Mouse (Mus musculus): ENCODE data around the gene Rnf26. TPM values are rescaled to one million over a fixed set of nuclear protein-coding genes. Genes with fewer than 3 reads are reported as not detected.
A peak's percentile ranks its signal among the peaks of the same experiment; 100 is the strongest.

The Rnf26 gene
- polyA plus RNA-seq, 1 experiment = 28.8 TPM

DNA sequence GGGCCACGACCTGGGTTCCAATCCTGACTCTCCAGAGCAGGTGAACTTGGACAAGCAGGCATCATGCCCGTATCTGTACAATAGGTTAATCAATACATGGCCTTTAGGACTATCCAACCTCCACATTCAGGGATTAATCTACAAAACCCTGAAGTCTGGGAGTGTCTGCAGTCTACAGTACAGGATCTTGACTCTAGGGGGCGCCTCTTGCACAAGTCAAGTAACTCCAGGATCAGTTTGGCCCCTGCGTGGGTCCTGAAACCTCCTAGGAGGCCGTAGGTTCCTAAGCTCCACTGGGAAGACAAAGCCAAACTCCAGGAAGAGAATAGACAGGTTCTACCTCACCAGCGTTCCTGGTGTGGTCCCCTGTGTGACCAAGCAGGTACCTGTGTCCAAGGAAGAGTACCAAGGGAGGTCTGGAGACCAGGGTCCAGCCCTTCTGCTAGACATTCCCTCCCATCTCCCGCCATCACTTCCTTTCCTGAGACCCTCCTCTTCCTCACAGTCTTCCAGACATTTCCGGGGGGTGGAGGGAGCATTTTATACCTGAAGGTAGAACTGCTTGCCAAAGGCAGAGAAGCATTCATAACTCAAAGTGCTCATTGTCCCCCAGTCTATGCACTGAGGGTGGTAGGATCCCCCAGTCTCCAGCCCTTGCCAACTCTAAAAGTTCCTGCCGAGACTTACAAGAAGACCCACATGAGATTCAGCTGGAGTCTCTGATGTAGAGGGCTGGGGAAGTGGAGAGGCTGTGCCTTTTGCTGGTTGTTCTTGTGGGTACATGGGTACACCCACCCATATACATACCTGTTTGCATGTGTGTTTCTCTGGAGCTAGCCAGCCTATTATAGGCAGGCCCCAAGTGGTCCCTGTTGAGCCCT lies 38.7 kb downstream of the Rnf26 start:
- Histone ChIP-seq H3K36me3 (ENCODE audit: control insufficient read depth, insufficient read depth, low read length) (no peaks in the 10 kb centered on the region), H3K4me1 (ENCODE audit: control insufficient read depth, insufficient read depth, low read length) (peaks cover 33% of the 10 kb centered on the region), H3K4me3 (ENCODE audit: insufficient read depth, low read depth, low read length) (no peak overlapping the region), H3K27me3 (replicated peaks; ENCODE audit: control insufficient read depth, insufficient read depth, low read length) (no peaks in the 10 kb centered on the region), H3K27ac (ENCODE audit: insufficient read depth, low read depth, low read length) (no peak overlapping the region)
- WGBS = 66% methylated on average over 9 of the region's 9 CpGs
- peak; percentile 65 for DNase-seq
- peak; percentile 53 for TF ChIP-seq CTCF (conservative IDR thresholded peaks at IDR 0.05; ENCODE audit: insufficient read depth, insufficient read length, low read depth, low read length)
- TF ChIP-seq POLR2A (IDR thresholded peaks at IDR 0.05; ENCODE audit: low read depth, low read length) = no peak

GRCm38 (mm10) chr9:44073115-44073514 lies 40.2 kb downstream of the Rnf26 start:
- no peak overlapping the region for H3K27ac ChIP-seq (ENCODE audit: insufficient read depth, low read depth, low read length)
- H3K4me1 ChIP-seq (ENCODE audit: control insufficient read depth, insufficient read depth, low read length) = peaks cover 23% of the 10 kb centered on the region
- H3K4me3 ChIP-seq (ENCODE audit: insufficient read depth, low read depth, low read length) = no peak overlapping the region
- 85% methylated on average over 5 of the region's 5 CpGs for WGBS
- TF ChIP-seq CTCF (conservative IDR thresholded peaks at IDR 0.05; ENCODE audit: insufficient read depth, insufficient read length, low read depth, low read length) (no peak), POLR2A (IDR thresholded peaks at IDR 0.05; ENCODE audit: low read depth, low read length) (no peak)
- H3K27me3 ChIP-seq (replicated peaks; ENCODE audit: control insufficient read depth, insufficient read depth, low read length) = no peaks in the 10 kb centered on the region
- H3K36me3 ChIP-seq (ENCODE audit: control insufficient read depth, insufficient read depth, low read length) = no peaks in the 10 kb centered on the region
- no peak for DNase-seq

DNA sequence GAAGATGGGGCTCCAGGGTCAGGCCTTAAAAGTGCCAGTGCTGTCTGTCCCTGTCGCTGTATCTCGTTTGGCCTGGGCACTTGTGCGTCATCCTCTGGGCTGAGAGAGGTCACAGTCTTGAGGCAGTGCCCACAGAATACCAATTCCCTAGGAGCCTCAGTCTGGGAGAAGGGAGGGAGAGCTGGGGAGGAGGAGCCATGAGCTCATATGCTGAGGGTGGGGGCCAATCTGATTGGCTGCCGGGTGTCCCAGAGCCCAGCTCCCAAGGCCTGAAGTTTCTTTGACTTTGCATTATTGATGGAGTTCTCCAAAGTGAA lies 40.8 kb downstream of the Rnf26 start:
- Histone ChIP-seq H3K4me3 (ENCODE audit: insufficient read depth, low read depth, low read length) (no peak overlapping the region), H3K27ac (ENCODE audit: insufficient read depth, low read depth, low read length) (no peak overlapping the region), H3K4me1 (ENCODE audit: control insufficient read depth, insufficient read depth, low read length) (peaks cover 17% of the 10 kb centered on the region), H3K36me3 (ENCODE audit: control insufficient read depth, insufficient read depth, low read length) (no peaks in the 10 kb centered on the region), H3K27me3 (replicated peaks; ENCODE audit: control insufficient read depth, insufficient read depth, low read length) (no peaks in the 10 kb centered on the region)
- WGBS = 55% methylated on average over 4 of the region's 4 CpGs
- TF ChIP-seq CTCF (conservative IDR thresholded peaks at IDR 0.05; ENCODE audit: insufficient read depth, insufficient read length, low read depth, low read length) (no peak), POLR2A (IDR thresholded peaks at IDR 0.05; ENCODE audit: low read depth, low read length) (no peak)
- no peak for DNase-seq

DNA sequence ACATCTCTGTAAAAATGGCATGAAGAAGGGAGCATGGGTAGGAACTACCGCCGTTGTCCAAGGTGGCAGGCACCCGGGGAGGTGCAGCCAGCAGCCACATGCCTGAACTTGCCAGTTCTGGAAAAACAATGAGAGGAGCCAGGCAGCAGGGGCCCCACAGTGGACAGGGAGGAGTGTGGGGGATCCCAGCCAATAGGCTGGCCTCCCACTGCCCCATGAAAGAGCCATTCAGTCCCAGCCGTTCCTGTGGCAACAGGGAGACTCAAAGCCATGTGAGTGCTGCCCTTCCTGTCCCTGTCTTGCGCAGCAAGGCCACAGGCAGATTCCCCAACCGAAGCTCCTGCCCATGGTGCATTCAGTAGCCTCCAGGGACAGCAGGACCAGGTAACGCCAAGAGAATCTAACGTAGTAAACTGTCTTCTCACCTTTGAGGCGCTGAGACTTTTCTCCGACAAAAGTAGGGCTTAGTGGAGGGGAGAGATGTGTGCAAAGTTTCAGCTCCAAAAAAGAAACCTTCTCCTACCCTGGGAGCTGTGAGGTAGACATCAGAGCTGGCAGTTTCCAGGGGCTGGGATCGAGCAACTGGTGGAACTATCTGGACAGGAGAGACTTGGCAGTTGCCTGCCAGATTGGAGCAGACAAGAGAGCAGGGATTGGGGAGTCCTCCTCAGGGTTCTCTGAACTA lies 41.3 kb downstream of the Rnf26 start:
- H3K27ac ChIP-seq (ENCODE audit: insufficient read depth, low read depth, low read length) = no peak overlapping the region
- DNase-seq = no peak
- peaks cover 12% of the 10 kb centered on the region for H3K4me1 ChIP-seq (ENCODE audit: control insufficient read depth, insufficient read depth, low read length)
- no peaks in the 10 kb centered on the region for H3K36me3 ChIP-seq (ENCODE audit: control insufficient read depth, insufficient read depth, low read length)
- WGBS = 56% methylated on average over 11 of the region's 11 CpGs
- H3K27me3 ChIP-seq (replicated peaks; ENCODE audit: control insufficient read depth, insufficient read depth, low read length) = no peaks in the 10 kb centered on the region
- TF ChIP-seq CTCF (conservative IDR thresholded peaks at IDR 0.05; ENCODE audit: insufficient read depth, insufficient read length, low read depth, low read length) = no peak
- TF ChIP-seq POLR2A (IDR thresholded peaks at IDR 0.05; ENCODE audit: low read depth, low read length) = no peak
- no peak overlapping the region for H3K4me3 ChIP-seq (ENCODE audit: insufficient read depth, low read depth, low read length)

DNA sequence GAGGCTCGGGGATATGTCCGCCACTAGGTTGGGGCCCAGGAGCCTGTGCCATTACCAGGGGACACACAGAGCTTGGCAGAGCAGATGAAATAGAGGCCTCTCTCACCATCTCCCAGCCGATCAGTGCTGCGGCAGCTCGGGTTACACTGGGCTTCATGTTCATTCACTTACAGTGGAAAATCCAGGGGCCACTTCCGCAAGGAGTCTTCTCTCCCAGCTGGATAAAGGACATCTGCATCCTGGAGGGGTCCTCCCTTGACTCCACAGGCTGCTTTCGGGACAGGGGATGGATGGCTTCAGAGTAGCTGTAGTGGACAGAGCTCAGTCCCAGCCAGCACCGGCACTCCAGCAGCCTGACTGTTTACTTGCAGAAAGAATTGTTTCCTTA lies 42.5 kb downstream of the Rnf26 start:
- WGBS = 76% methylated on average over 8 of the region's 8 CpGs
- H3K27me3 ChIP-seq (replicated peaks; ENCODE audit: control insufficient read depth, insufficient read depth, low read length) = no peaks in the 10 kb centered on the region
- no peak overlapping the region for H3K27ac ChIP-seq (ENCODE audit: insufficient read depth, low read depth, low read length)
- H3K4me1 ChIP-seq (ENCODE audit: control insufficient read depth, insufficient read depth, low read length) = peaks cover 10% of the 10 kb centered on the region; the same call in 1 of the 2 replicates
- no peak overlapping the region for H3K4me3 ChIP-seq (ENCODE audit: insufficient read depth, low read depth, low read length)
- H3K36me3 ChIP-seq (ENCODE audit: control insufficient read depth, insufficient read depth, low read length) = no peaks in the 10 kb centered on the region
- no peak for TF ChIP-seq CTCF (conservative IDR thresholded peaks at IDR 0.05; ENCODE audit: insufficient read depth, insufficient read length, low read depth, low read length)
- no peak for TF ChIP-seq POLR2A (IDR thresholded peaks at IDR 0.05; ENCODE audit: low read depth, low read length)
- DNase-seq = no peak

DNA sequence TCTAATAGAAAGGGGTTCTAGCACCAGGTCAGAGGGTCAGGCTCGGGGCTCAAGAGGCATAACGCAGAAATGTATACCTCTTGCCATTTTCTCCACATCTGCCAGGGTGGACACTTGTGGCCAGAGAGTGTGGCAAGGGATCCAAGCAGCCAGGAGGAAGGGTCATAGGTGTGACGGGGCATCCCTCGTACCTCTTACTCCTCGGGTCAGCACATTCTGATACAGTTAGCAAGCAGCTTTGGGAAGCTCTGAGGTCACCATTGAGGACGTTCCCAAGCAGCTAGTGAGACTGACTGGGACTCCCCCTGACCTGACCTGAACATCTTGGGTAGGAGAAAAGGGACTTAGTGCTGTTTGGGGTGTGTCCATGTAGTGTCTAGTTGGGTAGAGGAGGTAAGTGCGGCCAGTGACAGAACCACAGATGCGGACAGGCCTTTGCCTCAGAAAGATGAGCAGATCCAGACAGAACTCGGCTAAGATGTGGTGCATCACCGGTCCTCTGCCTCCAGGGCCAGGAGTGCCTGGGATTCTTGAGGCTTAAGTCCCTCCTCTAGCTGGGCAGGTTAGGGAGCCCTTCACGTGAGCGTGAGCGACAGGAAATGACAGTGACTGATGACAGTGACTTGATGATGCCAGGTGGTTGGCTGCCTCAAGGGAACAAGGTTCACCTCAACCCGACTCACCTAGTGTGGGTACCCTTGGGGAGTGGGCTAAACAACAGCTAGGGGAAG lies 43.0 kb downstream of the Rnf26 start:
- Histone ChIP-seq H3K4me1 (ENCODE audit: control insufficient read depth, insufficient read depth, low read length) (peaks cover 4% of the 10 kb centered on the region; the same call in 1 of the 2 replicates), H3K27me3 (replicated peaks; ENCODE audit: control insufficient read depth, insufficient read depth, low read length) (no peaks in the 10 kb centered on the region), H3K27ac (ENCODE audit: insufficient read depth, low read depth, low read length) (no peak overlapping the region), H3K4me3 (ENCODE audit: insufficient read depth, low read depth, low read length) (no peak overlapping the region), H3K36me3 (ENCODE audit: control insufficient read depth, insufficient read depth, low read length) (no peaks in the 10 kb centered on the region)
- TF ChIP-seq POLR2A (IDR thresholded peaks at IDR 0.05; ENCODE audit: low read depth, low read length) (no peak), CTCF (conservative IDR thresholded peaks at IDR 0.05; ENCODE audit: insufficient read depth, insufficient read length, low read depth, low read length) (no peak)
- 82% methylated on average over 14 of the region's 14 CpGs for WGBS
- no peak for DNase-seq

GRCm38 (mm10) chr9:44069252-44069651 lies 44.1 kb downstream of the Rnf26 start:
- H3K27me3 ChIP-seq (replicated peaks; ENCODE audit: control insufficient read depth, insufficient read depth, low read length) = no peaks in the 10 kb centered on the region
- 50% methylated on average over 7 of the region's 7 CpGs for WGBS
- no peak overlapping the region for H3K4me3 ChIP-seq (ENCODE audit: insufficient read depth, low read depth, low read length)
- no peak for DNase-seq
- no peaks in the 10 kb centered on the region for H3K4me1 ChIP-seq (ENCODE audit: control insufficient read depth, insufficient read depth, low read length)
- H3K27ac ChIP-seq (ENCODE audit: insufficient read depth, low read depth, low read length) = no peak overlapping the region
- no peaks in the 10 kb centered on the region for H3K36me3 ChIP-seq (ENCODE audit: control insufficient read depth, insufficient read depth, low read length)
- TF ChIP-seq CTCF (conservative IDR thresholded peaks at IDR 0.05; ENCODE audit: insufficient read depth, insufficient read length, low read depth, low read length) (no peak), POLR2A (IDR thresholded peaks at IDR 0.05; ENCODE audit: low read depth, low read length) (no peak)

All from kidney, adult 2 months (tissue).